Mouse (Mus musculus): ENCODE data around the gene Olfr1501.
"Not testable (repeated sequence)": the region's sequence is repeated elsewhere in the genome, so short reads cannot be mapped to it uniquely, and the experiment has no call there.

Gene Olfr1501

GRCm38 (mm10) chr19:13850592-13850991, at the start of gene Olfr1501:
Gene Olfr1501 (minus strand): TSS chr19:13850692.
- not testable (repeated sequence) for DNase-seq (ENCODE audit: low read depth)

- no peak for DNase-seq (ENCODE audit: low read depth)
Measured at GRCm38 (mm10) chr19:13897828-13898227, 47.3 kb upstream of the Olfr1501 start, which contains the start of gene Olfr1504. Gene Olfr1504 (minus strand): TSS chr19:13897928.

GRCm38 (mm10) chr19:13861495-13861894, 11.0 kb upstream of the Olfr1501 start, which contains the start of gene Olfr1502:
Gene Olfr1502 (plus strand): TSS chr19:13861795.
- DNase-seq (ENCODE audit: low read depth): no peak

GRCm38 (mm10) chr19:13830388-13830787, 20.1 kb downstream of the Olfr1501 start, which contains the start of gene Olfr1500:
Gene Olfr1500 (minus strand): TSS chr19:13830488.
- no peak for DNase-seq (ENCODE audit: low read depth)

GRCm38 (mm10) chr19:13828447-13828846, 22.0 kb downstream of the Olfr1501 start:
- DNase-seq (ENCODE audit: low read depth): no peak

GRCm38 (mm10) chr19:13820847-13821246, 29.6 kb downstream of the Olfr1501 start:
- DNase-seq (ENCODE audit: low read depth): no peak

- no peak for DNase-seq (ENCODE audit: low read depth)
Measured at GRCm38 (mm10) chr19:13819347-13819746, 31.1 kb downstream of the Olfr1501 start, which contains the start of gene Olfr1499. Gene Olfr1499 (minus strand): TSS chr19:13819447.

- DNase-seq (ENCODE audit: low read depth): no peak
Measured at GRCm38 (mm10) chr19:13818827-13819226, 31.7 kb downstream of the Olfr1501 start.

- DNase-seq (ENCODE audit: low read depth): no peak
Measured at GRCm38 (mm10) chr19:13812823-13813222, 37.7 kb downstream of the Olfr1501 start.

- not testable (repeated sequence) for DNase-seq (ENCODE audit: low read depth)
Measured at GRCm38 (mm10) chr19:13805486-13805885, 45.0 kb downstream of the Olfr1501 start.

GRCm38 (mm10) chr19:13798102-13798501, 52.4 kb downstream of the Olfr1501 start, which contains the start of gene Olfr1497:
Gene Olfr1497 (minus strand): TSS chr19:13798202.
- DNase-seq (ENCODE audit: low read depth): no peak

All from c-Kit-positive CD71-positive TER-119-negative erythroid progenitor cells, embryonic 14.5 days (primary cell).